Mouse (Mus musculus): Measurements from ENCODE around the gene Gpr180. TPM values are rescaled to one million over a fixed set of nuclear protein-coding genes. Genes with fewer than 3 reads are reported as not detected.

Gene Gpr180
- polyA plus RNA-seq, 1 experiment = 34.6 TPM

DNA sequence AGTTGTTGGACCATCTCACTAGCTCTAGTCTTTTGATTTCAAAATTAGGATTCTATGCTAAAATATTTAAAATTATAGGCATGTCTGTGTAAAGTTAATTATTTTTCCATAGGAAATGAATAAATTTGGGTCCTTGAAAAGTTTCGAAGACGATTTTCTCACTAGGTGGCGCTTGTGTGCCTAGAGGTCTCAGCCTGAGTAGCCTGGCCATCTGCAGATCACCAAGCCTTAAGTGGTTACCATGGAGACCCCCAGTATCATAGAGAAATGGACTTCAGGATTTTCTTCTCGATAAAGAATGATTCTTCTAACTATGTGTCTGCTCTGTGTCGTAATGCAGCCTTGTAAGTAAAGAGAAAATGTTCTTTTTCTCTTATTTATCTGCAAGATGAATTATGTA lies 72.7 kb downstream of the Gpr180 start:
- Histone ChIP-seq H3K4me3 (ENCODE audit: insufficient read depth, low read depth, low read length) (no peak overlapping the region), H3K4me1 (ENCODE audit: control insufficient read depth, insufficient read depth, low read length) (no peaks in the 10 kb centered on the region), H3K36me3 (ENCODE audit: control insufficient read depth, insufficient read depth, low read length) (no peaks in the 10 kb centered on the region), H3K27ac (ENCODE audit: insufficient read depth, low read depth, low read length) (no peak overlapping the region), H3K27me3 (replicated peaks; ENCODE audit: control insufficient read depth, insufficient read depth, low read length) (no peaks in the 10 kb centered on the region; the same call in 1 of the 2 replicates)
- WGBS = 21% methylated on average over 5 of the region's 5 CpGs
- peak; percentile 24 for DNase-seq
- TF ChIP-seq POLR2A (IDR thresholded peaks at IDR 0.05; ENCODE audit: low read depth, low read length) (no peak), CTCF (conservative IDR thresholded peaks at IDR 0.05; ENCODE audit: insufficient read depth, insufficient read length, low read depth, low read length) (peak; percentile 51)

- 78% methylated on average over 15 of the region's 15 CpGs for WGBS
Measured at GRCm38 (mm10) chr14:118212188-118212804, 75.3 kb downstream of the Gpr180 start.

More at GRCm38 (mm10) chr14:118212188-118212804, 75.3 kb downstream of the Gpr180 start:
- Histone ChIP-seq H3K36me3 (ENCODE audit: control insufficient read depth, insufficient read depth, low read length) (no peaks in the 10 kb centered on the region), H3K4me1 (ENCODE audit: control insufficient read depth, insufficient read depth, low read length) (no peaks in the 10 kb centered on the region), H3K27ac (ENCODE audit: insufficient read depth, low read depth, low read length) (no peak overlapping the region), H3K27me3 (replicated peaks; ENCODE audit: control insufficient read depth, insufficient read depth, low read length) (no peaks in the 10 kb centered on the region; the same call in 1 of the 2 replicates), H3K4me3 (ENCODE audit: insufficient read depth, low read depth, low read length) (no peak overlapping the region)
- TF ChIP-seq POLR2A (IDR thresholded peaks at IDR 0.05; ENCODE audit: low read depth, low read length) (no peak), CTCF (conservative IDR thresholded peaks at IDR 0.05; ENCODE audit: insufficient read depth, insufficient read length, low read depth, low read length) (no peak)
- no peak for DNase-seq

Other genes with a start within 250 kb of the Gpr180 start
- gene Dct, start 84.9 kb upstream of the Gpr180 start, polyA plus RNA-seq (2012; rRNA removed) = 0.18 and 0.25 TPM in 2 replicates
- 14.1 and 15.9 TPM in 2 replicates for gene Tgds, start 4.4 kb upstream of the Gpr180 start, polyA plus RNA-seq (2012; rRNA removed)
- gene Sox21, start 99.9 kb downstream of the Gpr180 start, polyA plus RNA-seq (2012; rRNA removed) = not detected in 2 replicates
- not detected in 2 replicates for gene Gm9376, start 129.8 kb downstream of the Gpr180 start, polyA plus RNA-seq (2012; rRNA removed)

All from kidney, adult 2 months (tissue).